Mouse (Mus musculus) T-helper 17 cell (primary cell): ENCODE measurements around the gene Mprip.

Experiments
- in situ Hi-C, 2 experiments: fragments of 300-600 bp; cut with MboI, MseI; formaldehyde crosslinking; loops; 1 replicate in 1 of 2; 2 replicates in 1 of 2; pipeline ENCODE4 v1.15.1; 2025; ENCODE audit warnings: high pct_unique_total_duplicates in 2 of 2

Mprip gene

GRCm38 (mm10) chr11:59756351-59756750, 95.2 kb downstream of the Mprip start:
- in situ Hi-C loops: no loop called here

- in situ Hi-C loops: no loop called here
These were observed 97.3 kb downstream of the Mprip start for GRCm38 (mm10) chr11:59758191-59758985.

- in situ Hi-C loops: no loop called here
These were observed 98.1 kb downstream of the Mprip start for GRCm38 (mm10) chr11:59759178-59759577.

- in situ Hi-C loops: no loop called here
These were observed 98.5 kb downstream of the Mprip start for GRCm38 (mm10) chr11:59759626-59760025.

GRCm38 (mm10) chr11:59760796-59761195, 99.7 kb downstream of the Mprip start:
- in situ Hi-C loops: no loop called here

- in situ Hi-C loops: no loop called here
These were observed 108.2 kb downstream of the Mprip start for GRCm38 (mm10) chr11:59769307-59769706.

- in situ Hi-C loops: loop anchor here in 1 of 2 experiments (10.0 kb wide), 1 partner anchor 145 kb away; no protein-coding TSS in a partner anchor
These were observed 108.6 kb downstream of the Mprip start for GRCm38 (mm10) chr11:59769738-59770137.

GRCm38 (mm10) chr11:59770753-59771152, 109.6 kb downstream of the Mprip start:
- in situ Hi-C loops: loop anchor here in 1 of 2 experiments (10.0 kb wide), 1 partner anchor 146 kb away; no protein-coding TSS in a partner anchor

GRCm38 (mm10) chr11:59772291-59772690, 111.2 kb downstream of the Mprip start:
- in situ Hi-C loops: loop anchor here in 1 of 2 experiments (10.0 kb wide), 1 partner anchor 147 kb away; no protein-coding TSS in a partner anchor

- in situ Hi-C loops: loop anchor here in 1 of 2 experiments (10.0 kb wide), 1 partner anchor 148 kb away; no protein-coding TSS in a partner anchor
These were observed 111.8 kb downstream of the Mprip start for GRCm38 (mm10) chr11:59772902-59773301.

- in situ Hi-C loops: loop anchor here in 1 of 2 experiments (10.0 kb wide), 1 partner anchor 150 kb away; no protein-coding TSS in a partner anchor
These were observed 113.4 kb downstream of the Mprip start for GRCm38 (mm10) chr11:59774522-59774921.

- in situ Hi-C loops: loop anchor here in 1 of 2 experiments (10.0 kb wide), 1 partner anchor 151 kb away; no protein-coding TSS in a partner anchor
These were observed 114.5 kb downstream of the Mprip start for GRCm38 (mm10) chr11:59775435-59776148.

- in situ Hi-C loops: loop anchor here in 1 of 2 experiments (10.0 kb wide), 1 partner anchor 152 kb away; no protein-coding TSS in a partner anchor
These were observed 116.2 kb downstream of the Mprip start for GRCm38 (mm10) chr11:59777259-59777658.

GRCm38 (mm10) chr11:59778181-59778873, 117.2 kb downstream of the Mprip start:
- in situ Hi-C loops: loop anchor here in 1 of 2 experiments (10.0 kb wide), 1 partner anchor 154 kb away; no protein-coding TSS in a partner anchor

- in situ Hi-C loops: loop anchor here in 1 of 2 experiments (10.0 kb wide), 1 partner anchor 154 kb away; no protein-coding TSS in a partner anchor
These were observed 117.7 kb downstream of the Mprip start for GRCm38 (mm10) chr11:59778874-59779223.

GRCm38 (mm10) chr11:59779406-59779805, 118.3 kb downstream of the Mprip start:
- in situ Hi-C loops: loop anchor here in 1 of 2 experiments (10.0 kb wide), 1 partner anchor 155 kb away; no protein-coding TSS in a partner anchor

- in situ Hi-C loops: loop anchor here in 1 of 2 experiments (10.0 kb wide), 1 partner anchor 1115 kb away; no protein-coding TSS in a partner anchor
These were observed 119.1 kb downstream of the Mprip start for GRCm38 (mm10) chr11:59780241-59780640.

GRCm38 (mm10) chr11:59782091-59782590, 121.0 kb downstream of the Mprip start:
- in situ Hi-C loops: loop anchor here in 1 of 2 experiments (10.0 kb wide), 1 partner anchor 1113 kb away; no protein-coding TSS in a partner anchor

- in situ Hi-C loops: loop anchor here in 1 of 2 experiments (10.0 kb wide), 1 partner anchor 1111 kb away; no protein-coding TSS in a partner anchor
These were observed 122.5 kb downstream of the Mprip start for GRCm38 (mm10) chr11:59783591-59783990.

- in situ Hi-C loops: loop anchor here in 1 of 2 experiments (10.0 kb wide), 1 partner anchor 1108 kb away; no protein-coding TSS in a partner anchor
These were observed 125.5 kb downstream of the Mprip start for GRCm38 (mm10) chr11:59786444-59787198.
